Mouse (Mus musculus) adipose tissue, adult 10 weeks (tissue): ENCODE measurements around the gene Vmn1r132. TPM values are rescaled to one million over a fixed set of nuclear protein-coding genes. Genes with fewer than 3 reads are reported as not detected.

Experiments used
- polyA plus RNA-seq: library from polyadenylated mRNA; stranded (reverse); fragments of 350-450 nt; fragmentation: Illumina TruSeq; extraction: RNeasy Lipid Tissue Mini Kit (QIAGEN cat#74804); gene quantifications from one replicate; pipeline ENCODE4 v1.2.3, GENCODE M21; 2014; ENCODE audit warnings: low read depth, low replicate concordance

The Vmn1r132 gene
- polyA plus RNA-seq: not detected

GRCm38 (mm10) chr7:21613792-21614191 lies at the start of gene Vmn1r132:
Gene Vmn1r132 (plus strand): TSS chr7:21614092.

Other genes starting within 250 kb of the Vmn1r132 start
- gene Gm6882, start 181.3 kb upstream of the Vmn1r132 start, polyA plus RNA-seq: not detected
- not detected for gene Vmn1r130, start 102.3 kb upstream of the Vmn1r132 start, polyA plus RNA-seq
- gene Vmn1r131, start 68.0 kb upstream of the Vmn1r132 start, polyA plus RNA-seq: not detected
- gene Gm4175, start 147.4 kb downstream of the Vmn1r132 start, polyA plus RNA-seq: not detected
- not detected for gene Gm4177, start 182.6 kb downstream of the Vmn1r132 start, polyA plus RNA-seq
- not detected for gene Vmn1r135, start 218.3 kb downstream of the Vmn1r132 start, polyA plus RNA-seq
- not detected for gene Gm5725, start 230.2 kb downstream of the Vmn1r132 start, polyA plus RNA-seq